Mouse (Mus musculus) forebrain, embryonic 14.5 days (tissue): ENCODE data around the gene Rtn4ip1. TPM values are rescaled to one million over a fixed set of nuclear protein-coding genes. Genes with fewer than 3 reads are reported as not detected.
"Not testable (repeated sequence)": the region's sequence is repeated elsewhere in the genome, so short reads cannot be mapped to it uniquely, and the experiment has no call there.

ENCODE experiments used
- ATAC-seq: fragments of 200-750 bp; cut with Nextera tagmentation; 2 replicates; pipeline ENCODE4 v1.8.0; 2017; ENCODE audit warnings: mild to moderate bottlenecking, moderate library complexity
- DNase-seq: peaks from one replicate; pipeline ENCODE4 v3.0.0-alpha.2; 2015; ENCODE audit warnings: low spot score
- H3K27ac ChIP-seq: fragments of 300-500 bp; sonication (generic); 2 replicates; pipeline ENCODE4 v1.5.1; 2014; ENCODE audit warnings: low read depth, mild to moderate bottlenecking, control low read depth, low read length, moderate library complexity
- H3K27me3 ChIP-seq: fragments of 300-500 bp; sonication (generic); replicated peaks from 2 replicates; pipeline ENCODE4 v1.6.1; 2014; ENCODE audit warnings: low read length, control low read depth, mixed read lengths; ENCODE audit not compliant: control insufficient read depth, insufficient read depth
- H3K36me3 ChIP-seq: fragments of 300-500 bp; sonication (generic); 2 replicates; pipeline ENCODE4 v1.6.1; 2014; ENCODE audit warnings: low read length, control low read depth; ENCODE audit not compliant: control insufficient read depth, insufficient read depth
- H3K4me1 ChIP-seq: fragments of 300-500 bp; sonication (generic); 2 replicates; pipeline ENCODE4 v1.6.1; 2014; ENCODE audit warnings: antibody characterized with exemption, low read length, control low read depth; ENCODE audit not compliant: control insufficient read depth, insufficient read depth
- H3K4me2 ChIP-seq: fragments of 300-500 bp; sonication (generic); 2 replicates; pipeline ENCODE4 v1.6.1; 2014; ENCODE audit warnings: mild to moderate bottlenecking, control low read depth, low read length
- H3K4me3 ChIP-seq: fragments of 300-500 bp; sonication (generic); 2 replicates; pipeline ENCODE4 v1.5.1; 2014; ENCODE audit warnings: low read depth, low read length, control low read depth
- H3K9ac ChIP-seq: fragments of 300-500 bp; sonication (generic); 2 replicates; pipeline ENCODE4 v1.6.1; 2014; ENCODE audit warnings: mild to moderate bottlenecking, low read length, control low read depth, moderate library complexity
- H3K9me3 ChIP-seq: fragments of 300-500 bp; sonication (generic); replicated peaks from 2 replicates; pipeline ENCODE4 v1.6.1; 2016; ENCODE audit warnings: low read length, control low read depth, mixed read lengths; ENCODE audit not compliant: control insufficient read depth
- WGBS: fragments of 180-500 bp; shearing (Covaris S2); extraction: QIAGEN DNeasy Blood & Tissue Kit; methylation state at CpG from one replicate; pipeline ENCODE4 v1.1.7; 2014; 5-methylcytosine and 5-hydroxymethylcytosine counted together
- polyA plus RNA-seq: library from polyadenylated mRNA; unstranded; fragments of >200 nt; fragmentation: Nextera tagmentation; extraction: Ambion mirVana; gene quantifications from 2 replicates; pipeline ENCODE4 v1.2.1, GENCODE M21; 2014

Gene Rtn4ip1
- polyA plus RNA-seq, 1 experiment from 2014 or later = 19.9 TPM

DNA sequence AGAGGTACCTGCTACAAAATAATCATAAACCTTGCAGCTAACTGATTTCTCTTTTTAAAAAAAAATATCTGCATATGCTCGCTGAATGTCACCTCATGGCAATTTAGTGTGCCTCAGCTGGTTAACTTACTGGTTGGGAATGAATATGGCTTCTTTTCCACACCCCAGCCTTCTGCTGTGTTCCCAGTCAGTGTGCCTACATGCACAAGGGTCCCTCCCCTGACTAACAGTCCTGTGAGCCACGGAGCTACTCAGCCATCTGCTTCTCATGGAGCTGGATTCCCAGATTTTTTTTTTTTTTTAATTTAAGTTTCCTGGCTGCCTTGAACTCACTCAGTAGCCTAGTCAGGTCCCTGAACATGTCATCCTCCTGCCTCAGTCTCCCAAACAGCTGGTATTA lies 63.3 kb downstream of the Rtn4ip1 start:
- Histone ChIP-seq H3K36me3 (no peaks in the 10 kb centered on the region), H3K4me3 (no peak overlapping the region), H3K27me3 (no peaks in the 10 kb centered on the region), H3K4me1 (no peaks in the 10 kb centered on the region), H3K9ac (no peak overlapping the region), H3K9me3 (no peaks in the 10 kb centered on the region), H3K27ac (no peak overlapping the region), H3K4me2 (no peak overlapping the region)
- 70% methylated on average over 2 of the region's 2 CpGs for WGBS
- peak; percentile 55 for DNase-seq
- ATAC-seq = peak; percentile 69; the same call in 1 of the 2 replicates

DNA sequence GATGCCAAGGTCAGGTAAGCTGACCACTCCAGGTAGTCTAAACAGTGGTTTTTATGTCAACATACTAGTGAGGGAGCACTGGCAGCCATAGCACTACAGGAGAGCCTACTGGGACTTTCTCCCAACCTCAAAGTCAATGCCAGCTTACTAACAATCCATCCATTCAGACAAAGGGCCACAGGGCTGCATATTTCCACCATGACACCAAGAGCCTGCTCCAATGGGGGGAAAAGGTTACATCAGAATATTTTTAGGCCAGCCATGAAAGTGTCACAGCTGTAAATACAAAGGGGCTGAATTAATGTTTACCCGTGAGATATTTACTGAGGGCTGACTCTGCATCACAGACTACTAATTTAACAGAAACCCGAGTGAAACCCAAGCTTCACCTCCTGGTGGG lies 71.6 kb downstream of the Rtn4ip1 start:
- H3K27ac ChIP-seq = no peak overlapping the region
- ATAC-seq = no peak
- no peak overlapping the region for H3K4me2 ChIP-seq
- H3K27me3 ChIP-seq = no peaks in the 10 kb centered on the region
- H3K36me3 ChIP-seq = no peaks in the 10 kb centered on the region
- no peak overlapping the region for H3K4me3 ChIP-seq
- no peak overlapping the region for H3K9ac ChIP-seq
- 45% methylated on average over 2 of the region's 2 CpGs for WGBS
- DNase-seq = no peak
- no peaks in the 10 kb centered on the region for H3K9me3 ChIP-seq
- H3K4me1 ChIP-seq = no peaks in the 10 kb centered on the region

DNA sequence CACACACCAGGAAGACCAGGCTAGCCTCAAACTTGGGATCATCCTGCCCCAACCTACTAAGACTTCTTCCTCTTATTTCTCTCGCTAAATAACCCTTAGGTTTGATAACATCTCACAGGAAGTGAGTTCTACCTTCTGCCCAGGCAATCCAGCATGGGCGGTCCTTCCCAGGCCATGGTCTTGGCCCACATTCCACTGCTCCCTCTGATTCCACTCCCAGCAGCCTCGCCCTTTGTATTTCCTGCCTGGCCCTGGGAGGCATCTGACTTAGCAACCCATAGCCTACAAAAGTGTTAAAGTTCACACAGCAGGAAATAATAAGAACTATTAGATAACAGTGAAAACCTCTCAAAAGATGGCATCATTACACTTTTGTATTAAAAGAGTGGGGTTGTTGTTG lies 75.7 kb downstream of the Rtn4ip1 start:
- H3K9ac ChIP-seq = no peak overlapping the region
- no peak for ATAC-seq
- no peak overlapping the region for H3K4me3 ChIP-seq
- H3K36me3 ChIP-seq = no peaks in the 10 kb centered on the region
- H3K27me3 ChIP-seq = no peaks in the 10 kb centered on the region
- H3K4me2 ChIP-seq = no peak overlapping the region
- H3K9me3 ChIP-seq = no peaks in the 10 kb centered on the region
- H3K27ac ChIP-seq = no peak overlapping the region
- no peak for DNase-seq
- no peaks in the 10 kb centered on the region for H3K4me1 ChIP-seq
- WGBS = 70% methylated on average over 3 of the region's 3 CpGs

DNA sequence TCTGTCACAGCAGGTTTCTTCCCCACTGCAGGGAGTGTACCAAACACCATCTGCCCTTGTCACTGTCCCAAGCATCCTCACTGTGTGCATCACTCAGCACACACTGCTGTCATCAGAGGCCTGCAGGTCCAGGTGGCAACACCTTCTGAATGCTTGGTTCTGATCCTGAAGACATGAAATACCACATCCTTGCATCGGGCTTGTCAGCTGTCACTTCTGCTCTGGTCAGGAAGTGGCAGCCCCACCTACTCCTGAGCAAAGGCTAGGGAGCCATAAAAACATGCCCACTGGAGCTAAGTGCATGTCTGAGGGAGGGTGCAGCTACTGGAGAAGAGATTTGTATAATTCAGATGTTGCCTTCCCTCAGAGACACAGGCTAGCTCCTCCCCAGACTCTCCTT lies 78.5 kb downstream of the Rtn4ip1 start:
- DNase-seq = no peak
- H3K27me3 ChIP-seq = no peaks in the 10 kb centered on the region
- no peak overlapping the region for H3K4me3 ChIP-seq
- ATAC-seq = no peak
- WGBS = 91% methylated on average over 1 of the region's 1 CpGs
- H3K4me2 ChIP-seq = no peak overlapping the region
- H3K36me3 ChIP-seq = no peaks in the 10 kb centered on the region
- H3K27ac ChIP-seq = no peak overlapping the region
- no peaks in the 10 kb centered on the region for H3K4me1 ChIP-seq
- H3K9ac ChIP-seq = no peak overlapping the region
- no peaks in the 10 kb centered on the region for H3K9me3 ChIP-seq

DNA sequence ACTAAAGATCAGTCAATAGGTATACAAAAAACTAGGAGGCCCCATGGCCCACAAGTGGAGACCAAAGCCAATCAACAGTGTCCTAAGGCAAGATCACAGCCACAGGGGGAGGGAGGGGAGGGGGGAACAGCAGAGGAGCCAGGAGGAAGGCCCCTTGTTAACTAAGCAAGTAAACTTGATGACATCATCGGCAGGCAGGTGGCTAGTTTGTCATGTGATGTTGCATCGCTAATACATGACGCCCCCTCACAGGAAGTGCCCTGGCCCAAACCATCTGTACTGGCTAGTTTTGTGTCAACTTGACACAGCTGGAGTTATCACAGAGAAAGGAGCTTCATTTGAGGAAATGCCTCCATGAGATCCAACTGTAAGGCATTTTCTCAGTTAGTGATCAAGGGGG lies 79.1 kb downstream of the Rtn4ip1 start:
- not testable (repeated sequence) for ATAC-seq, H3K9me3 ChIP-seq, DNase-seq, H3K27ac ChIP-seq, H3K36me3 ChIP-seq, H3K9ac ChIP-seq, H3K4me3 ChIP-seq, H3K4me1 ChIP-seq, H3K4me2 ChIP-seq, H3K27me3 ChIP-seq
- WGBS = 83% methylated on average over 3 of the region's 3 CpGs

DNA sequence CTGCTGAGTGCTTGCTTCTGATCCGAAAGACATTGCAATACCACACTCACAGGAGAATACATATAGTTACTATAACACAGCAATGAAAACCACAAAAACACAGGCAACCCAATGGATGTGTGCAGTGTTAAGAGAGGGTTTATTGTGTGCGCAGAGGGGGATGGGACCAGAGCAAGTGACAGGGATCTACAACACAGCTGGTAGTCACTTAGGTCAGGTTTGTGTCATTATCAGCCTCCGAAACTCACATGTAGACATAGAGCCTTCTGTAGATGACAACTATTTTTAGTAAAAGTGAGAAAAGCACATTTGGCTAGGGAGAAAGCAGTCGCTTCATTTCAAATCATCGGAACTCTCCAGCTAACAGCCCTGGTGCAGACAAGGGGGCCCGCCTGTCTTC lies 80.9 kb downstream of the Rtn4ip1 start:
- no peak overlapping the region for H3K9ac ChIP-seq
- 91% methylated on average over 6 of the region's 6 CpGs for WGBS
- H3K27me3 ChIP-seq = no peaks in the 10 kb centered on the region
- no peak overlapping the region for H3K4me3 ChIP-seq
- no peaks in the 10 kb centered on the region for H3K36me3 ChIP-seq
- DNase-seq (no peak), ATAC-seq (no peak)
- H3K9me3 ChIP-seq = no peaks in the 10 kb centered on the region
- H3K27ac ChIP-seq = no peak overlapping the region
- H3K4me2 ChIP-seq = no peak overlapping the region
- H3K4me1 ChIP-seq = no peaks in the 10 kb centered on the region

DNA sequence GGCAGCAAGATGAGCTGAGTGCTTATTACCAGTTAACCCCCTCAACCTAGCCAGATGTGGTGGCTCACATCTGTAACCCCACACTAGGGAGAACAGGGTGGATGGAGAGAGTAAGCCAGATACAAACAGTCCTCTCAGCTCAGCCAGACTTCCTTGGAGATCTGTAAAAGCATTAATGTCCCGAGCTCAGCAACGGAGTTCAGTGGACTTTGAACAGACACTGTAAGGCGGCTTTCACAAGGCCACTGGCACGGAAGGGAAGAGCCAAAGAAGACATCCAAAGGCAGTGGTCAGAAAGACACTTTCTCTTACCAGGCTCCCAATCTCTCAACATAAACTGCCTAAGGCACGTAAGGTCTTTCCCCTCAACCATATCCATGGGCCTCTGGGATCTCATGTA lies 81.6 kb downstream of the Rtn4ip1 start:
- Histone ChIP-seq H3K4me3 (no peak overlapping the region), H3K9me3 (no peaks in the 10 kb centered on the region), H3K36me3 (no peaks in the 10 kb centered on the region), H3K4me2 (no peak overlapping the region), H3K27me3 (no peaks in the 10 kb centered on the region), H3K27ac (no peak overlapping the region), H3K4me1 (no peaks in the 10 kb centered on the region), H3K9ac (no peak overlapping the region)
- WGBS = 92% methylated on average over 5 of the region's 5 CpGs
- ATAC-seq (no peak), DNase-seq (no peak)

DNA sequence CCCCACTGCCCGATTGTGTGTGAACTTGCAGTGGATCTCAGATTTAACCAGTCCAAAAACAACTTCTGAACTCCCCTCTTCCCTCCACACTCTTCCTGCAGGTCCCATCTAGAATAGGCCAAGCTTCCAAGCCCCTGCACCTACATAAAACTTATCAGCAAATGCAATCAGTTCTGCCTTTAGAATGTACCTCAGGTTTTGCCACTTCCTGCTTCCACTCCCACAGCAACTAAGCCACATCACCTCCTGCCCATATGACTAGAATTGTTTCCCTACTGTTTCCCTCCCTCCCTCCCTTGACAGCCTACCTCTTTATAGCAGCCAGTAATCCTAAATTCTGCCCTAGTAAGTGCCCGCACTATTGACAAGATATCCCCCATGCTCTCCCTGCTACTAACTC lies 82.3 kb downstream of the Rtn4ip1 start:
- no peaks in the 10 kb centered on the region for H3K9me3 ChIP-seq
- 84% methylated on average over 2 of the region's 2 CpGs for WGBS
- no peak overlapping the region for H3K4me3 ChIP-seq
- no peaks in the 10 kb centered on the region for H3K36me3 ChIP-seq
- H3K4me1 ChIP-seq = no peaks in the 10 kb centered on the region
- no peak overlapping the region for H3K4me2 ChIP-seq
- no peak overlapping the region for H3K27ac ChIP-seq
- no peak overlapping the region for H3K9ac ChIP-seq
- DNase-seq (no peak), ATAC-seq (no peak)
- H3K27me3 ChIP-seq = no peaks in the 10 kb centered on the region

DNA sequence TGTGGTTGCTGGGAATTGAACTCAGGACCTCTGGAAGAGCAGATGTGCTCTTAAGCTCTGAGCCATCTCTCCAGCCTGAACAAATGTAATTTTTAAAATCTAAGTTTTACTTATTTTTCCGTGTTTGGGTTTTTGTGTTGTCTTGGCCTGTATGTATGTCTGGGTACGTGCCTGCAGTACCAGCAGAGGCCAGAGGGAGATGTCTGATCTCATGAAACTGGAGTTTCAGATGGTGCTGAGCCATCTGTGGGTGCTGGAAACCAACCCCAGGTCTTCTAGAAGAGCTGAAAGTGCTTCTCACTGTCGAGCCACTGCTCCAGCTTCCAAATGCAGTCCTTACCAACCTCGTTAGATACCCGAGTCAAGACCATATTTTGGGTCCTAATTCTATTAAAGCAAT lies 89.7 kb downstream of the Rtn4ip1 start:
- ATAC-seq (no peak), DNase-seq (no peak)
- H3K4me3 ChIP-seq = no peak overlapping the region
- H3K4me1 ChIP-seq = no peaks in the 10 kb centered on the region
- no peak overlapping the region for H3K27ac ChIP-seq
- no peak overlapping the region for H3K9ac ChIP-seq
- H3K4me2 ChIP-seq = no peak overlapping the region
- H3K36me3 ChIP-seq = no peaks in the 10 kb centered on the region
- H3K27me3 ChIP-seq = no peaks in the 10 kb centered on the region
- H3K9me3 ChIP-seq = no peaks in the 10 kb centered on the region
- WGBS = 88% methylated on average over 5 of the region's 5 CpGs

DNA sequence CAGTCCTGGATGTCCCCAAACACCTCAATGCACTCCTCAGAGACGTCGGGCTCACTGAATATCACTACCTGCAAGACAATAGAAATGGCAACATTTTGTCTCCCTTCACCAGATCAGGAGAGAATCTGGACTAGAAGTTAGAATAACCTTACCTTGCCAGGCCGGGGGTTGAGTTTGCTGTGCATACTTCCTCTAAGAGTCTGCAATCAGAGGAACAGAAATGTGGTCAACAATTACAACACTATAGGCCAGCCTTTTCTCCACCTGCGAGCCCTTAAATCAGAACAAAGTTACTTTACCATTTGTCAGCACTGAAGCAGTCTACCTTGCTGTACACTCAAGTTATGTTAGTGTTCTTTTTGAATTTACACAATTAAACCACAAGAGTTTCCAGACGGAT lies 90.9 kb downstream of the Rtn4ip1 start:
- ATAC-seq (no peak), DNase-seq (no peak)
- Histone ChIP-seq H3K36me3 (no peaks in the 10 kb centered on the region), H3K4me3 (no peak overlapping the region), H3K4me2 (no peak overlapping the region), H3K4me1 (no peaks in the 10 kb centered on the region), H3K27ac (no peak overlapping the region), H3K9ac (no peak overlapping the region), H3K9me3 (no peaks in the 10 kb centered on the region), H3K27me3 (no peaks in the 10 kb centered on the region)
- WGBS = 81% methylated on average over 5 of the region's 5 CpGs
